Mouse (Mus musculus) heart, embryonic 13.5 days (tissue): ENCODE measurements around the gene Slc43a3. TPM values are rescaled to one million over a fixed set of nuclear protein-coding genes. Genes with fewer than 3 reads are reported as not detected.

Experiments used
- ATAC-seq: fragments of 200-750 bp; cut with Nextera tagmentation; 2 replicates; pipeline ENCODE4 v1.8.0; 2017; ENCODE audit warnings: moderate TSS enrichment; ENCODE audit not compliant: insufficient number of reproducible peaks, low FRiP score, low TSS enrichment; ENCODE audit errors: extremely low read depth
- H3K27ac ChIP-seq: fragments of 300-500 bp; sonication (generic); replicated peaks from 2 replicates; pipeline ENCODE4 v1.5.1; 2015; ENCODE audit warnings: moderate library complexity, mild to moderate bottlenecking, inconsistent platforms
- H3K27me3 ChIP-seq: fragments of 300-500 bp; sonication (generic); replicated peaks from 2 replicates; pipeline ENCODE4 v1.6.1; 2015; ENCODE audit warnings: mild to moderate bottlenecking, inconsistent platforms
- H3K36me3 ChIP-seq: fragments of 300-500 bp; sonication (generic); 2 replicates; pipeline ENCODE4 v1.6.1; 2015; ENCODE audit warnings: mild to moderate bottlenecking, inconsistent platforms
- H3K4me1 ChIP-seq: fragments of 300-500 bp; sonication (generic); 2 replicates; pipeline ENCODE4 v1.6.1; 2015; ENCODE audit warnings: inconsistent platforms
- H3K4me2 ChIP-seq: fragments of 300-500 bp; sonication (generic); 2 replicates; pipeline ENCODE4 v1.6.1; 2015; ENCODE audit warnings: inconsistent platforms, mild to moderate bottlenecking, moderate library complexity
- H3K4me3 ChIP-seq: fragments of 300-500 bp; sonication (generic); 2 replicates; pipeline ENCODE4 v1.5.1; 2015; ENCODE audit warnings: moderate library complexity, mild to moderate bottlenecking, inconsistent platforms
- H3K9ac ChIP-seq: fragments of 300-500 bp; sonication (generic); 2 replicates; pipeline ENCODE4 v1.6.1; 2015; ENCODE audit warnings: inconsistent platforms, mild to moderate bottlenecking, moderate library complexity
- H3K9me3 ChIP-seq: fragments of 300-500 bp; sonication (generic); 2 replicates; pipeline ENCODE4 v1.6.1; 2016; ENCODE audit warnings: inconsistent platforms
- WGBS: fragments of 180-500 bp; shearing (Covaris S2); methylation state at CpG from one replicate; pipeline ENCODE4 v1.1.7; 2015; ENCODE audit warnings: mixed read lengths; 5-methylcytosine and 5-hydroxymethylcytosine counted together
- polyA plus RNA-seq: library from polyadenylated mRNA; unstranded; fragments of >200 nt; fragmentation: Nextera tagmentation; extraction: Ambion mirVana; gene quantifications from 2 replicates; pipeline ENCODE4 v1.2.1, GENCODE M21; 2015

Slc43a3 gene
- polyA plus RNA-seq, 1 experiment from 2014 or later, result 36.2 TPM

- peaks cover 41% of the 10 kb centered on the region for H3K36me3 ChIP-seq
- H3K9me3 ChIP-seq, result no peaks in the 10 kb centered on the region
- H3K4me3 ChIP-seq, result no peak overlapping the region; the same call in 1 of the 2 replicates
- no peaks in the 10 kb centered on the region for H3K27me3 ChIP-seq
- H3K4me2 ChIP-seq, result peak overlapping the region; percentile 68
- 76% methylated on average over 3 of the region's 3 CpGs for WGBS
- H3K4me1 ChIP-seq, result peaks cover 20% of the 10 kb centered on the region
- H3K27ac ChIP-seq, result 0 out of 2 replicates have a peak overlapping the region, but pooled peaks have one; percentile 86
- ATAC-seq, result no peak
- H3K9ac ChIP-seq, result no peak overlapping the region
Measured at GRCm38 (mm10) chr2:84939306-84939705, 2.9 kb downstream of the Slc43a3 start.

- Histone ChIP-seq H3K27ac (no peak overlapping the region), H3K27me3 (no peaks in the 10 kb centered on the region), H3K4me2 (peak overlapping the region; percentile 68), H3K36me3 (peaks cover 45% of the 10 kb centered on the region), H3K9ac (no peak overlapping the region), H3K9me3 (no peaks in the 10 kb centered on the region), H3K4me1 (peaks cover 20% of the 10 kb centered on the region), H3K4me3 (no peak overlapping the region; the same call in 1 of the 2 replicates)
- no peak for ATAC-seq
- WGBS, result 84% methylated on average over 6 of the region's 6 CpGs
Measured at GRCm38 (mm10) chr2:84939711-84940110, 3.3 kb downstream of the Slc43a3 start.

- H3K9ac ChIP-seq, result no peak overlapping the region
- ATAC-seq, result no peak
- H3K27ac ChIP-seq, result no peak overlapping the region
- H3K4me3 ChIP-seq, result no peak overlapping the region
- 70% methylated on average over 2 of the region's 2 CpGs for WGBS
- peaks cover 20% of the 10 kb centered on the region for H3K4me1 ChIP-seq
- peaks cover 58% of the 10 kb centered on the region for H3K36me3 ChIP-seq
- H3K4me2 ChIP-seq, result no peak overlapping the region
- no peaks in the 10 kb centered on the region for H3K27me3 ChIP-seq
- no peaks in the 10 kb centered on the region for H3K9me3 ChIP-seq
Measured at GRCm38 (mm10) chr2:84941332-84941731, 5.0 kb downstream of the Slc43a3 start.

DNA sequence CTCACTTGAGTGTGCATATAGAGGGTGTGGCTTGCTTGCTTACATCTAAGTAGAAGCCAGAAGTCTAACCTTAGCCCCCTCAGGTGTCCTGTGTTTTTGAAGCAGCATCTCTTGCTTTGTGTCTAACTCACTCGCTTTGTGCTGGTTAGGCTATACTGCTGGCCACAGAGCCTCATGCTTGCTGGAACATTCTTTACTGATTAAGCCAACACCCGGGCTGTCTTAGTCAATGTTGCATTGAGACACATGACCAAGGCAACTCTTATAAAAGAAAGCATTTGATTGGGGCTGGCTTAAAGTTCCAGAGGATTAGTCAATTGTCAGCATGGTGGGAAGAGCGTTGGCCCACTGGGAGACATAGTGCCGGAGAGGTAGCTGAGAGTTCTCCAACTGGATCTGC is 5.4 kb downstream of the Slc43a3 start:
- H3K9me3 ChIP-seq, result no peaks in the 10 kb centered on the region
- H3K4me1 ChIP-seq, result peaks cover 20% of the 10 kb centered on the region
- no peaks in the 10 kb centered on the region for H3K27me3 ChIP-seq
- H3K27ac ChIP-seq, result no peak overlapping the region
- no peak for ATAC-seq
- no peak overlapping the region for H3K4me2 ChIP-seq
- peaks cover 63% of the 10 kb centered on the region for H3K36me3 ChIP-seq
- no peak overlapping the region for H3K9ac ChIP-seq
- H3K4me3 ChIP-seq, result no peak overlapping the region
- 88% methylated on average over 4 of the region's 4 CpGs for WGBS

GRCm38 (mm10) chr2:84947154-84947771 is 10.9 kb downstream of the Slc43a3 start:
- no peak overlapping the region for H3K4me2 ChIP-seq
- no peaks in the 10 kb centered on the region for H3K27me3 ChIP-seq
- no peak overlapping the region for H3K9ac ChIP-seq
- H3K36me3 ChIP-seq, result peaks cover 93% of the 10 kb centered on the region
- WGBS, result 76% methylated on average over 3 of the region's 3 CpGs
- no peaks in the 10 kb centered on the region for H3K4me1 ChIP-seq
- ATAC-seq, result no peak
- H3K4me3 ChIP-seq, result no peak overlapping the region
- H3K9me3 ChIP-seq, result no peaks in the 10 kb centered on the region
- no peak overlapping the region for H3K27ac ChIP-seq

GRCm38 (mm10) chr2:84948252-84948651 is 11.9 kb downstream of the Slc43a3 start:
- H3K27ac ChIP-seq, result no peak overlapping the region
- no peak overlapping the region for H3K4me2 ChIP-seq
- H3K36me3 ChIP-seq, result peaks cover 95% of the 10 kb centered on the region
- no peaks in the 10 kb centered on the region for H3K4me1 ChIP-seq
- ATAC-seq, result no peak
- no peaks in the 10 kb centered on the region for H3K9me3 ChIP-seq
- H3K27me3 ChIP-seq, result no peaks in the 10 kb centered on the region
- no peak overlapping the region for H3K4me3 ChIP-seq
- WGBS, result 88% methylated on average over 7 of the region's 7 CpGs
- no peak overlapping the region for H3K9ac ChIP-seq

GRCm38 (mm10) chr2:84948721-84949120 is 12.3 kb downstream of the Slc43a3 start:
- no peak overlapping the region for H3K4me3 ChIP-seq
- peaks cover 97% of the 10 kb centered on the region for H3K36me3 ChIP-seq
- H3K9ac ChIP-seq, result no peak overlapping the region
- no peak overlapping the region for H3K4me2 ChIP-seq
- WGBS, result 80% methylated on average over 2 of the region's 2 CpGs
- H3K9me3 ChIP-seq, result no peaks in the 10 kb centered on the region
- no peaks in the 10 kb centered on the region for H3K4me1 ChIP-seq
- H3K27ac ChIP-seq, result no peak overlapping the region
- ATAC-seq, result no peak
- H3K27me3 ChIP-seq, result no peaks in the 10 kb centered on the region

DNA sequence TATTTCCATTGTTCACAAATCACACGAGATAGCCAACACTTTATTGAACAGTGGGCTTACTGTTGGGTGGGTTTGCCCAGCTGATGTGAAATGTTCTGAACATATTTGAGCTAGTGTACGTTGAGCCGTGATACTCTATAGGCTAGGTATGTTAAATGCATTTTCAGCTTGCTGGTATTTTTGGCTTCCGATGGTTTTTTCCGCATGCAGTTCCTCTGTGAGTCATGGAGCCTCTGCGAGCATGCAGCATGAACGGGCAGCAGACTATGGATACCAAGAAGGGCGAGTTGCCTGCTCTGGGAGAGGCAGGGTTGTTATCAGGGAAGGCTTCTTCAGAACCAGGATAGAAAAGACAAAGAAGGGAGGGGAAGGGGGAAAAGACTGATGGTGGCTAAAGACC is 14.6 kb downstream of the Slc43a3 start:
- Histone ChIP-seq H3K4me2 (no peak overlapping the region), H3K4me1 (no peaks in the 10 kb centered on the region), H3K27ac (no peak overlapping the region), H3K4me3 (no peak overlapping the region), H3K36me3 (peaks cover 94% of the 10 kb centered on the region), H3K9me3 (no peaks in the 10 kb centered on the region), H3K27me3 (no peaks in the 10 kb centered on the region), H3K9ac (no peak overlapping the region)
- 72% methylated on average over 8 of the region's 8 CpGs for WGBS
- no peak for ATAC-seq

DNA sequence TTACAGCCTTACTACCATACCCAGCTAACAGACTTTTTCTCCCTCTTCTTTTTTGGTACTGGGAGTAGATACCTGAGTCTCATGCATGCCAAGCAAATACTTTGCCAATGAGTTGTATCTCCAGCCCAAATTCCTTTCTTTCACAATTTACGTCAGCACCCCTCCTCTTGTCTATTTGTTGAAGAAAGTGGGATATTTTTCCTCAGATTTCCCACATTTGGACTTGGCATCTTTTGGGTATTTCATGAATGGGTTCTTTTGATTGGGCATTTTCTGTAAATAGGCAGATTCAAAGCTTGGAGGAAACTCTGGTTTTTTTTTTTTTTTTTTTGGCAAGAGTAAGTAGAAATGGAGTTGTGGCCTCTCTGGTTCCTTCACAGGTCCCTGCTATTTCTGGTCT is 15.9 kb downstream of the Slc43a3 start:
- H3K27ac ChIP-seq, result no peak overlapping the region
- no peak overlapping the region for H3K4me3 ChIP-seq
- no peak overlapping the region for H3K4me2 ChIP-seq
- ATAC-seq, result no peak
- H3K9ac ChIP-seq, result no peak overlapping the region
- 84% methylated on average over 1 of the region's 1 CpGs for WGBS
- no peaks in the 10 kb centered on the region for H3K9me3 ChIP-seq
- H3K27me3 ChIP-seq, result no peaks in the 10 kb centered on the region
- peaks cover 95% of the 10 kb centered on the region for H3K36me3 ChIP-seq
- H3K4me1 ChIP-seq, result no peaks in the 10 kb centered on the region

DNA sequence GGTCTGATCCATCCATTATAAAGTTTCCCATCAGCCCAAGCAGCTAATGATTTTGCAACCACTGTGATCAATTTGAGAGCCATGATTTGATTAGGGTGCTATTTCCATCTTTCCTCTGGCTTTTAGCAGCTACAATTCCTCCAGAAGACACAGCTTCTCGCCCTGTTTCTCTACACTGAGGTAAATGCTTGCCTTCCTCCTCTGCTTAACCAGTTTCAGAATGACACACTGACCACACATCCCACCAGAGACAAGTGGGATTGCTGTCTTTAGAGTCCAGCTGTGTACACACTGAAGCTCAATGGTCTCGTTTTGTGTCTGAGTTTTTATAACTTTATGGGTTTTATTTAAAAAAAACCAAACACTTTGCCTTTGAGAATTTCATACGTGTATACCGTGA is 16.3 kb downstream of the Slc43a3 start:
- Histone ChIP-seq H3K27ac (no peak overlapping the region), H3K27me3 (no peaks in the 10 kb centered on the region), H3K9ac (no peak overlapping the region), H3K4me2 (no peak overlapping the region), H3K4me3 (no peak overlapping the region), H3K4me1 (no peaks in the 10 kb centered on the region), H3K9me3 (no peaks in the 10 kb centered on the region), H3K36me3 (peaks cover 95% of the 10 kb centered on the region)
- no peak for ATAC-seq
- WGBS, result 80% methylated on average over 4 of the region's 4 CpGs

DNA sequence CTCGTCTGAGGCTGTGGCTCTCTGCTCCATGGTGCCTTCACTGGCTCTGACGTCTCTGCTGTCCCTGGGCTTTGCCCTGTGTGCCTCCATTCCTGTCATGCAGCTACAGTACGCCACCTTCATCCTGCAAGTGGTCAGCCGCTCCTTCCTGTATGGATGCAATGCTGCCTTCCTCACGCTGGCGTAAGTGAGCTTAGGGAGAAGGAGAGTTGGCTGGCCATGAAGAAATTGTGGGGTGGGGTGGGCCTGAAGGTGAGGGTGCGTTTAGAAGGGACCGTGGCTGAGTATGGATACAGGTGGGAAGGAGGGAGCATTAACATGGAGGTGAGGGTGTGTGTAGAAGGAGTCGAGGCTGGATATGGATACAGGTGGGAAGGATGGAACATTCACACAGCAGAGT is 19.1 kb downstream of the Slc43a3 start:
- no peak overlapping the region for H3K9ac ChIP-seq
- no peaks in the 10 kb centered on the region for H3K9me3 ChIP-seq
- no peak overlapping the region for H3K27ac ChIP-seq
- WGBS, result 86% methylated on average over 9 of the region's 9 CpGs
- no peak overlapping the region for H3K4me2 ChIP-seq
- no peaks in the 10 kb centered on the region for H3K27me3 ChIP-seq
- H3K4me1 ChIP-seq, result no peaks in the 10 kb centered on the region
- ATAC-seq, result no peak
- no peak overlapping the region for H3K4me3 ChIP-seq
- peaks cover 91% of the 10 kb centered on the region for H3K36me3 ChIP-seq

GRCm38 (mm10) chr2:84956274-84956673 is 19.9 kb downstream of the Slc43a3 start:
- Histone ChIP-seq H3K4me1 (no peaks in the 10 kb centered on the region), H3K9me3 (no peaks in the 10 kb centered on the region), H3K4me3 (no peak overlapping the region), H3K36me3 (peaks cover 83% of the 10 kb centered on the region), H3K9ac (no peak overlapping the region), H3K27me3 (no peaks in the 10 kb centered on the region), H3K27ac (no peak overlapping the region), H3K4me2 (no peak overlapping the region)
- no peak for ATAC-seq
- WGBS, result 57% methylated on average over 5 of the region's 5 CpGs
